Mouse (Mus musculus) spleen, postnatal 14 days (tissue): ENCODE data around the gene Ggt1.
"Not testable (repeated sequence)": the region's sequence is repeated elsewhere in the genome, so short reads cannot be mapped to it uniquely, and the experiment has no call there.

Experiments used
- DNase-seq, 2 experiments: peaks; one replicate each; pipeline ENCODE4 v3.0.0; 2021 to 2022; ENCODE audit warnings: low spot score in 2 of 2

The Ggt1 gene

DNA sequence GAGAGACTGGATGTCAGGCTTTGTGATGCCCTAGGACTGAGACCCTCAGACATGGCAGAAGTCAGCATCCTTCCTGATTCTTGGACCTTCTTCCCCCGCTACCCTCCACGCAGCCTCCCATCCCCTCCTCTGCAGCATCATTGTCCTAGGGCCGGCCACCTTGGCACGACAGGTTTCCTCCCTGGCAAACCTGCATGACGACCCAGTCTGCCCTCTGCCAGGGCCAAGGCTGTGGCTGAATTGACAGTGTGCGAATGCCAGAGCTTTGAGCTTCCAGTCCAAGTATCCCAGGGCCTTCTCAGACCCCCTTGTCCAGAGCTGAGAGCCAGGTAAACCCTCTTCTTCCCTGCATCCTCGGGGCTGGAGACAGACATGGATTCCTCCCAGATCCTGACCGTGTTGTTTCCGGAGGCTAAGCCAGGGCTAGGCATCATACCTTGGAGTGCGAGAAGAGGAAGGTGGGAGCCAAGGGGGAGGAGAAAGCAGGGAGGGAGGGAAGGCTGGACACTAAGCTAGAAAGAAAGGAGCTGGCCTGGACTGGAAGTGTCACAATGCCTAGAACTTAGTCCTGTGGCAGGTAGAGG is at the start of gene Ggt1:
Gene Ggt1, plus strand, starts transcription at position 534 of the 584 bp plus-strand sequence.
- no peak for DNase-seq

- DNase-seq, result no peak
Measured at GRCm38 (mm10) chr10:75511897-75512296, 49.5 kb upstream of the Ggt1 start.

- DNase-seq, result no peak
Measured at GRCm38 (mm10) chr10:75512796-75513195, 48.6 kb upstream of the Ggt1 start.

- DNase-seq, result no peak
Measured at GRCm38 (mm10) chr10:75513306-75514067, 47.9 kb upstream of the Ggt1 start.

- no peak for DNase-seq
Measured at GRCm38 (mm10) chr10:75514361-75514760, 47.0 kb upstream of the Ggt1 start.

DNA sequence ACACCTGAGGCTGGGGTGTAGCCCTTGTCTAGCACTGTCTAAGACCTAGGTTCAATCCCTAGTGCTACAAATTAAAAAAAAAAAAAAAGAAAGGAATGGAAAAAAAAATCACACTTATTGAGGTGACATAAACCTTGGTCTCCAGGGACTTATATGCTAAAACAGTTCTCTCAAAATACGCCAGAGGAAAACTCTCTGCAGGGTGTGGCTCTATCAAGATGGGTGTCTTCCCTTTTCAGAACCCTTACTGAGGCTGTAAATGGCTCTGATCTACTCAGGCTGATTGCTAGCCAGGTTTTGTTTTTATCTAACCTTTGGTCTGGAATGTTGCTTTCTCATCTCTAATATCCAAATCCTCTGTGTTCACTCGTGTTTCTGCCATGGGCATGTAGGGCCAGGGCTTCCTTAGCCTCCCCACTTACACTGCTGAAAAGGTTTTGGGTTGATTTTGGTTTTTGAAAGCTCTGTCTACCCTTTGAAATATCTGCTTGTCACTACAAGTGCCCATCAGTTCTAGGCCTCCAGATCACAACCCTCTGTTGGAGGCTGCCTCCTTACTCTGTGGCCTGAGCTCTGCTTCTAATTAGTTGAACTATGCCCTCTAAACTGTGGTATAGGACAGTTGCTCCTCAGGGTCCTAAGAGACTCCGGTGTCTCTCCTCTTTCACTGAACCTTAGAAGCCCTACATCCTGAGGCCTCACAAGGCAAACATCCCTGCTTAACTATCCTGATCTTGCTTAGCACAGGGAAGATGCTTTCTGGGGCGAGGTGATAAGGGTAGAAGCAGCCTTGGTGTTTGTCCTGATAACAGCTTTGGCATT is 46.0 kb upstream of the Ggt1 start:
- peak in 1 of 2 experiments; percentile 21 for DNase-seq

DNA sequence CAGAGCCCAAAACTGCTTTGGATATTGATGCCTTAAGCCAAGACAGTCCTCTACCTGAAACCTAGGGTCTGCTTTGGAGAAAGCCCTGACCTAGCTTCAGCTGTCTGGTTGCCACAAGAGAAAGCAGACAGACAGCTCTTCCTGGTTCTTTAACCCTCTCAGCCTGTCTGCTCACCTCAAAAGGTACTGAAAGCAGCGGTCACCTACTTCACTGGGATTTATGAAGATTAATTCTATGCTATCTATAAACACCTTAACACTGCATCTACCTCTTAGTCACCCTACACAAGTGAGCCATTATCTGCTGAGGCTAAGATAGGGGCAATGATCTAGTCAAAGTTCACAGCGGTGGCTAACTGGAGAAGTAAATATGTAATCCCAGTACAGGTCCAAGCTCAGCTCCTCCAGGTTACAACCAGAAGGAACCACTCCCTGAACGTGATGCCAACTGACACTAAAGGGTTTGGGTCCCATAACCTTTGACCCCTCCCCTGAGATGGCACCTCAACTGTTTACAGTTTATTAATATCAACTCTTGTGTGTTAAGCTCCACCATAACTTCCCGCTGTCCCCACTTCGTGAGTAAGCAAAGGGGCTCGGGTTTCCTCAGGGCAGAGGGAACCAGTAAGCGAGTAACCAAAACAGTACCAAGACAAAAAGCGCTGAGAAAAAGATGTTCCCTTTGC is 45.2 kb upstream of the Ggt1 start:
- DNase-seq, result no peak

- peak in 1 of 2 experiments; percentile 15 for DNase-seq
Measured at GRCm38 (mm10) chr10:75516724-75517072, 44.7 kb upstream of the Ggt1 start.

- peak; percentile 86 to 90 for DNase-seq
Measured at GRCm38 (mm10) chr10:75517073-75517757, 44.2 kb upstream of the Ggt1 start, which contains the start of gene Snrpd3. Gene Snrpd3, plus strand, starts transcription at chr10:75517551.

- DNase-seq, result peak; percentile 94 to 97
Measured at GRCm38 (mm10) chr10:75517758-75518143, 43.7 kb upstream of the Ggt1 start, which contains the start of gene Gucd1. Gene Gucd1, minus strand, starts transcription at chr10:75517972.

- no peak for DNase-seq
Measured at GRCm38 (mm10) chr10:75520581-75520980, 40.8 kb upstream of the Ggt1 start.

GRCm38 (mm10) chr10:75521643-75522042 is 39.8 kb upstream of the Ggt1 start:
- no peak for DNase-seq

DNA sequence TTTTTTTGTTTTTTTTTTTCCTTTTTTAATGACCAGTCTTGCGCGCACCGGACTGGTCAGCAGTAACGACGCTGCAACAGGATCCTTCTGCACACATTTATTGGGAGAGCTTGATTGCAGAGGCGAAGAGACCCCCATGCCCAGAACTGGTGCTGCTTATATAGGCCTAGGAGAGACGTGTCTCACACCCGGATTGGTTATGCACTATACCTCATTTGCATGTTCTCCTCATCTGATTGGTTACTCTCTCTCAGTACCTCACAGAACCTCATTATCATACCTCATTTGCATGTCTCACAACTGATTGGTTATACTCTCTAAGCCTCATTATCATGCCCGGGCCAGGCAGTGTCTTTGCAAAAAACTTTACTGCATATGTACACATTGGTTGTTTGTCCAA is 36.0 kb upstream of the Ggt1 start:
- DNase-seq, result not testable (repeated sequence)

DNA sequence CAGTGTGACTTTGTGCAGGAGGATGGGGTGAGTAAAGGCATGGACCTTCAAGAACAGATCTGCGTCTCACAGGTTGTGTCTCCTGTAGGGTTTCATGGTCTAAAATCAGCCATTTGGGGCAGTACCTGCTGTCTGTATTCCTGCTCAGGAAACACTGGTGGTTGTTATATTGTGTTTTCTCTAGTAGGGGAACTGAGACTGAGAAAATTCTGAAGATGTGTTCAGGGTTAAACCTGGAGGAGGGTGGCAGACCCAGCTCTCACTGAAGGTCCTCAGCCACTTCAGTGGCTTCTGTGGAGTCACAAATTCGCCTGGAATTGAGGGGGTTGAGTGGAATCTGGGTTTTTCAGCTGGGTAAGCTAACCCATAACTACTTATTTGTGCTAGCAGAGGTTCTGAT is 31.1 kb upstream of the Ggt1 start:
- DNase-seq, result no peak

DNA sequence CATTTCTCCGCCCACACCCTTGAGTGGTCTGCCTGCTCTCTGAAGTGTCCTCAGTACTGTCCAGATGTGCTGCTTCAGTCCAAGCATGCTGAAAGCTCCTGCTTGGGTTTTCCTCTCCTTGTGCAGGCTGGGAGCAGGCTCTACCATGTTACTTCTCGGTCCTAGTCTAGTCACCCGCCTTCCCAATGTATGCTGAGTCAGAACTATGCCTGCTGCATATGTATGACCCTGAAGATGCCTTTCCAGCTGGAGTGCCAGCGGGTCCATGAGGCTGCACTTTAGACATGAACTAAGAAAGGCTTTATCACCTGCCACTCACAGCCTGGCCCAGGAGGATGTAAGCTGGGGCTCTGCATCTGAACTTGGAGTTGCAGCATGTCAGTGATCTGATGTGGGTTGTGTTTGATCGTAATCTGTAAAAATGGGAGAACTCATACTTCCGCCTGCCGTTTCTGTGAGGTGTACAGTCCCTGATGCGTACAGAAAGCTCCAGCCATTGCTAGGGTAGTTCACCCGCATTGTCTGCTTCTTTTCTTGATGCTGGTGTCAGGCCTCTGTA is 29.8 kb upstream of the Ggt1 start:
- no peak for DNase-seq

DNA sequence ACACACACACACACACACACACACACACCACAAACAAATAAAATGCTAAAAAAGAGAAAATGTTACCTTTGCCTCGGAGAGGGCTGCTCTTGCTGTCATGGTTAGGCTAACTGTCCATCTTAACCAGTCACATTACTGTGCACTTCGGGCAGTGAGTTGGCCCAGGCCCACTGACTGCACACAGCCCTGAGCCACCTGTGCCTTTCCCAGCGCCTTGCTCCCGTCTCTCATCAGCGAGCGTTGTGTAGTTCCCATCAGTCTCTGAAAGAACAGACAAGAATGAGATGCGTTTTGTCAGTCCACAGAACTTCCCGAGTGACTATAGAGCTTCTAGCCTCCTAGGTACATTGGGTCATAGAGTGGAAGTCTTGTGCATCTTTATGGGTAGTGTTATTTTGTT is 27.2 kb upstream of the Ggt1 start:
- DNase-seq, result no peak

DNA sequence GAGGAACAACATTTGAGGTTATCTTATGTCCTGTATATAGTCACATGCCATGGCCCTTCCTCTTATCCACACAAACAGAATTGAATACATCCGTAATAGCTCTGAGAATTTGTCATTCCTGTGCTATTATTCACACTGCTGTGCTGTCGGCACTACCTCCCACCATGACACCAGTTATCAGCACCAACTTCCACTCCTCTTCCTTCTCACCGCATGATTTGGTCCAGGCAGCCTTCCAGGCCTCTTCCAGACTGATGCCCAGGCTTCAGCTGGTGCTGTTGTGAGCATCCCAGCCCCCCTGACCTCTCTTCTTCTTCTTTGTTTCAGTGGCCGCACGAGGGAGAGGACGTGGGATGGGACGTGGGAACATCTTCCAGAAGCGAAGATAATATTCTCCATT is 26.5 kb upstream of the Ggt1 start:
- no peak for DNase-seq

DNA sequence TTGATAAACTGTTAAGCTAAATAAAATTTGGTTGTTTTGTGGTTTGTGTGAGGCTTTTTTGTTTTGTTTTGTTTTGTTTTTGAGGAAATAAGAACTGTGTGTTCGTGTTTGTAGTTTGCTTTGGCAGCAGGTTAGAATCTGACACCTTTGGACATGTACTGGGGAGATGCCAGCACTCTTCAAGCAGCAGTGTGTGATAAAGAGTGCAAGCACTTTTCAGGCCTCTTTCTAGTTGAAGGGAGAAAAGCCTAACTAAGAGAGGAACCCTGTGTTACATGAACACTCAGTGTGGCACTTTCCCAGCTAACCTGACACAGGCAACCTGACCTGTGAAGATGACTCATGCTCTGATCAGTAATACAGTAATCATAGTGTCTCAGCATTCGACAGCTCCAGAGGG is 26.0 kb upstream of the Ggt1 start:
- DNase-seq, result no peak

- DNase-seq, result no peak
Measured at GRCm38 (mm10) chr10:75536123-75536522, 25.3 kb upstream of the Ggt1 start.

- no peak for DNase-seq
Measured at GRCm38 (mm10) chr10:75547901-75548300, 13.5 kb upstream of the Ggt1 start.

GRCm38 (mm10) chr10:75548486-75548885 is 12.9 kb upstream of the Ggt1 start:
- no peak for DNase-seq
